Mouse (Mus musculus): ENCODE data around the gene Polr3h. TPM values are rescaled to one million over a fixed set of nuclear protein-coding genes. Genes with fewer than 3 reads are reported as not detected.
A peak's percentile ranks its signal among the peaks of the same experiment; 100 is the strongest.
"Not testable (repeated sequence)": the region's sequence is repeated elsewhere in the genome, so short reads cannot be mapped to it uniquely, and the experiment has no call there.

Gene Polr3h
- polyA plus RNA-seq, 1 experiment from 2014 or later, result 86.3 TPM

DNA sequence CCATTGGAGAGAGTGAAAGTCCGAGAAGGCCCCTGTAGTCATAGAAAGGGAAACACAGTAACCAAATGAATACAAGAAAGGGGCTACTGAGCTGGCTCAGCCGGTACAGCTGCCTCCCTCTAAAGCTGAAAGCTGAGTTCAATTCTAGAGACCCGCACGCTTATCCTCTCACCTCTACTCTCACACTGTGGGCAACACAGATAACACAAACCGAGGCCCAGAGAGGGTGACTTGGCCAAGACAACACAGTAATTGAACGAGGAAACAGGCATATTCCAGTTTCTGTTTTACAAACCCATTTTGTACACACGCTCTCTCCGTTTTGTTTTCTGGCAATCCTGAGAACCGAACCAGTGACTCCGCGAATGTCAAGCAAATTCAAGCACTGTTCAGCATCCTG, 1.1 kb downstream of the Polr3h start:
- peak overlapping the region; percentile 80 for H3K4me3 ChIP-seq
- H3K36me3 ChIP-seq, result peaks cover 26% of the 10 kb centered on the region
- H3K27me3 ChIP-seq (ENCODE audit: insufficient read depth, poor library complexity, severe bottlenecking), result no peaks in the 10 kb centered on the region; the same call in 1 of the 2 replicates
- DNase-seq (ENCODE audit: low spot score), result no peak
- no peak overlapping the region for H3K27ac ChIP-seq
- H3K9me3 ChIP-seq, result no peaks in the 10 kb centered on the region
- WGBS, result 86% methylated on average over 11 of the region's 11 CpGs
- H3K4me1 ChIP-seq (replicated peaks), result peaks cover 31% of the 10 kb centered on the region

DNA sequence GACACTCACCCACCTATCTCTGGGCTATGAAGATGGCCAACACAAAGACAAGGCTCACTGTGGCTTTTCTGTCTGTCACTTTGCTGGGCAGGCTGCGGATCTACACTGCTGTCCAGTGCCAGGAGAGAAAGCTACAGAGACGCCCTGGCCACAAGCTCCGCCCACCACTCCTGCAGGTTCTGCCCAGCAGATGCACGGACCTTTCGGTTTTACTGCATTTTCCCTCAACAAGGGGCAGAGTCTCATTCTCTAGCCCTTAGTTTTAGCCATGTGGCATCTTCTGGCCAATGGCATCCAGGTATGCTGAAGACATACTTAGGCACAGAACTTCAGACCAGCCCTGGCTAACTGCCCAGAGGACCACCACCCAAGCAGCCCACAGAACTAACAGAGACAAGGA, 4.8 kb downstream of the Polr3h start:
- no peak overlapping the region for H3K4me3 ChIP-seq
- no peaks in the 10 kb centered on the region for H3K27me3 ChIP-seq (ENCODE audit: insufficient read depth, poor library complexity, severe bottlenecking)
- 77% methylated on average over 5 of the region's 5 CpGs for WGBS
- no peak overlapping the region for H3K27ac ChIP-seq
- H3K36me3 ChIP-seq, result peaks cover 53% of the 10 kb centered on the region
- H3K4me1 ChIP-seq (replicated peaks), result peaks cover 21% of the 10 kb centered on the region
- H3K9me3 ChIP-seq, result no peaks in the 10 kb centered on the region
- no peak for DNase-seq (ENCODE audit: low spot score)

DNA sequence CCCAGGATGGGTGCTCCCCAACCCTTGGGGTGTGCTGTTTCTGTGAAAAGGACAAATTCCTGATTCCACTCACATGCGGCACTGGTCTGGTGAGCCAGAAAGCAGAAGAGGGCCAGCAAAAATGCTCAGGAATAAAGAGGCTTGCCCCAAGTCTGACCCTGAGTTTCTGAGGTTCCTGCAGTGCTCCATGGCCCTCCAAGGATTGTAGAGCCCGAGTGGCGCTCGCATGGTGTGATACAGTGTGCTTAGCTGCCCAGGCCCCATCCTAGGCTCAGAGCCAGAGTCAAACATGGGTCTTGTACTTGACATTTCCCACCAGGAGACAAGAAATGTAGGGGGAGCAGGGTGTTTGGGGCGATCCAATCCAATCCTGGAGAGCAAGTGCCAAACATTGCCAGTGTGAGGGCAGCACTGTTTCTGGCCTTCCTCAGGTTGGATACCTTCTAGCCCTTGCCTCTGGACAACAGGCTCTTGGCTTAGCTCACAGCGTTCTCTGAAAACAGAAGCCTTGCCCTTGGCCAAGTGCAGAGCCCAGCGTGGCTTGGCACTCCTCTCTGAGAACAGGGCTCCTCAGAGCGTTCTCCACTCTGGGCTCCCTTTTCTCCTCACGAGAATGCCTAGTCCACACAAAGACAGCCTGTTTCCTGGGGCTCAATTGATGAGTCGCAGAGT, 5.4 kb downstream of the Polr3h start:
- Histone ChIP-seq H3K9me3 (no peaks in the 10 kb centered on the region), H3K4me3 (no peak overlapping the region), H3K27ac (no peak overlapping the region), H3K4me1 (replicated peaks) (peaks cover 16% of the 10 kb centered on the region), H3K36me3 (peaks cover 59% of the 10 kb centered on the region), H3K27me3 (ENCODE audit: insufficient read depth, poor library complexity, severe bottlenecking) (no peaks in the 10 kb centered on the region)
- no peak for DNase-seq (ENCODE audit: low spot score)
- WGBS, result 88% methylated on average over 10 of the region's 10 CpGs

DNA sequence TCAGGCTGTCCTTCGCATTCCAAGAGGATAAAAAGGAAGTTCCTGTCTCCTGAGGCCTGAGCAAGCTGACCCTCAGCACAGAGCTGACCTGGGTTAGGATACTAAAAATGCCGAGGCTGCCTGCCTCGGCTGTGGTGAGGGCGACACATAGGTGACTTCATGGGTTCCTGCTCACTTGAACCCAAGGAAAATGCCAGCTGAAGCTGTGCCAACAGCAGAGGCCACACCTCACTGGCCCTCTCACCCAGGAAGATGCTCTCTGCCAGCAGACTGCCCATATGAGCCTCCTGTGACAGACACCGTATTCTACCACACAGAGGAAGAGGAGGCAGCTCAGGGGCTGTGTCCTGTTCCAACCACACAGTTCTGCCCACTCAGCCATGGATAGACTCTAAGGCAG, 7.0 kb downstream of the Polr3h start:
- H3K4me3 ChIP-seq, result no peak overlapping the region
- H3K27me3 ChIP-seq (ENCODE audit: insufficient read depth, poor library complexity, severe bottlenecking), result no peaks in the 10 kb centered on the region
- no peak overlapping the region for H3K27ac ChIP-seq
- 82% methylated on average over 5 of the region's 5 CpGs for WGBS
- DNase-seq (ENCODE audit: low spot score), result no peak
- H3K4me1 ChIP-seq (replicated peaks), result no peaks in the 10 kb centered on the region; the same call in 1 of the 2 replicates
- H3K36me3 ChIP-seq, result peaks cover 73% of the 10 kb centered on the region
- H3K9me3 ChIP-seq, result no peaks in the 10 kb centered on the region

DNA sequence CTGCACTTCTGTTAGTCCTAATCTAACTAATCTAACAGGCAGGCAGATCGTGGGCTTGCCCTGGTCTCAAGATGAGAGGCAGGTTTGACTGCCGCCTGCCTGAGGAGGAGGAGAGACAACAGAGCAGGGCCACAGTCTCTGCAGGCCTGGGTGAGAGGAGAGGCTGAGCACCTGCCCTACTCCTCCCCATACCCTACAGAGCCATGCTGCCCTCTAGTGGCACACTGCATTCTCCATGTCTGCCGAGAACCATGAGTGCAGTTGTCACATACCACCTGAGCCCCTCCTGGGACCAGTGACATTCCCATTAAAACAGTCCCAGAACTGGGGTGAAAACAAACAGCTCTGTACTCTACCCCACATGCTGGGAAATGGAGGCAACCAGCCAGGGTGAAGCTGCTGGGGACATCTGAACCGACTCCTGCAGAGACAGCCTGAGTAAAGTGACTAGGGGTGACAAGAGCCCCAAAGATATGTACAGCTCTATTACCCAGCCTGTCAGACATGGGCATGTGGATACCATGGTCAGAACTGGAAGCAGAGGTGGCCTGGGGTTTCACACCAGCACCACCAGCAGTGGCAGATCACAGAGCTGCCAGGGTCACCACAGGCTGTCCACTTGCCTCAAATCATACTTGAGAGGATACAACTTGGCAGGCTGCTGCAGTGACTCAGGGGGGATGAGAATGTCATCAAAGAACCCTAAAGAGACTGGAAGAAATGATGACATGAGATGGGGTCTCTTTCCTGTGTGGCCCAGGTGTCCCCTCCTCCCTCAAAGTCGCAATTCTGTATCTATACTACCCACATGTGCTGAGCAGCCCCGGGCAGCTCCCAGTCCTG, 8.2 kb downstream of the Polr3h start:
- Histone ChIP-seq H3K4me1 (replicated peaks) (no peaks in the 10 kb centered on the region), H3K27me3 (ENCODE audit: insufficient read depth, poor library complexity, severe bottlenecking) (no peaks in the 10 kb centered on the region), H3K9me3 (no peaks in the 10 kb centered on the region), H3K4me3 (no peak overlapping the region), H3K36me3 (peaks cover 77% of the 10 kb centered on the region), H3K27ac (no peak overlapping the region)
- WGBS, result 60% methylated on average over 6 of the region's 6 CpGs
- peak; percentile 54 for DNase-seq (ENCODE audit: low spot score)

DNA sequence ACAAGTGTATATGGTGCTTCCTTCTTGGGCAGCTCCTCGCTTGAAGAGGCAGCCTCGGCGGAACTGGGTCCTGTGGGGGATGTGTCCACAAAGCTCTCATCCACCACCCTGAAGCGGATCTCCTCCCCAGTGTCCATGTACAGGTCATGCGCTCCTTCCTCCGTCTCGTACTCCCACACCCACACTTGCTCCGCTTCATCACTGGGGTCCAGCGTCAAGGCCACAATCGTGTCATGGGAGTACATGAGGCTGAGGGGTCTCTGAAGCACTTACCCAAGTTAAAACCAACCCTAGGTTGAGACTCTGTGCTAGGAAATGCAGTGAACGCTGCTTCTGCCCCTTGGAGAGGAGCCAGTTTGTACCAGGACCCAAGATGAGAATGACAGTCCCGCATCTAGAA, 8.8 kb downstream of the Polr3h start:
- H3K36me3 ChIP-seq, result peaks cover 79% of the 10 kb centered on the region
- 92% methylated on average over 12 of the region's 12 CpGs for WGBS

DNA sequence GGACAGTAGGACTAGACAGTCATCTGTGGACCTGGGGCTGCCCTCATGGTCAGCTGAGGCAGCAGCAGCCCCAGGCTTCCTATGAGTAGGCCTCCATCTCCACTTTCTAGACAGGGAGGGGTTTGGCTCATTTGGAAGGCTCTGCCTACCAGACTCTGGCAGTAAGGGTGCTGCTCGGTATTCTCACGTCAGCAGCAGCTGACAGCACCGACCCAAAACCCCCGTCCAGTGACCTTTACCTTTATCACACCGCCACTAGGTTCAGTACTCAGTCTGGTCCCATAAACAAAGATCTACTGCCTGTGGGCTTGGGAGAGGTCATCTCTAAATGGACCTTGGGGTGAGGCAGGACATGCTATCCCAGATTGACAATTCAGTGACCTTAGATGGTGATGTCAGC, 10.4 kb downstream of the Polr3h start:
- DNase-seq (ENCODE audit: low spot score), result no peak
- no peak overlapping the region for H3K4me3 ChIP-seq
- peaks cover 86% of the 10 kb centered on the region for H3K36me3 ChIP-seq
- H3K9me3 ChIP-seq, result no peaks in the 10 kb centered on the region
- 85% methylated on average over 5 of the region's 5 CpGs for WGBS
- H3K4me1 ChIP-seq (replicated peaks), result no peaks in the 10 kb centered on the region
- H3K27ac ChIP-seq, result no peak overlapping the region
- no peaks in the 10 kb centered on the region for H3K27me3 ChIP-seq (ENCODE audit: insufficient read depth, poor library complexity, severe bottlenecking)

More for the DNA sequence above, 8.8 kb downstream of the Polr3h start:
- H3K9me3 ChIP-seq, result no peaks in the 10 kb centered on the region
- DNase-seq (ENCODE audit: low spot score), result no peak
- no peaks in the 10 kb centered on the region for H3K27me3 ChIP-seq (ENCODE audit: insufficient read depth, poor library complexity, severe bottlenecking)
- no peak overlapping the region for H3K4me3 ChIP-seq
- no peak overlapping the region for H3K27ac ChIP-seq
- H3K4me1 ChIP-seq (replicated peaks), result no peaks in the 10 kb centered on the region

DNA sequence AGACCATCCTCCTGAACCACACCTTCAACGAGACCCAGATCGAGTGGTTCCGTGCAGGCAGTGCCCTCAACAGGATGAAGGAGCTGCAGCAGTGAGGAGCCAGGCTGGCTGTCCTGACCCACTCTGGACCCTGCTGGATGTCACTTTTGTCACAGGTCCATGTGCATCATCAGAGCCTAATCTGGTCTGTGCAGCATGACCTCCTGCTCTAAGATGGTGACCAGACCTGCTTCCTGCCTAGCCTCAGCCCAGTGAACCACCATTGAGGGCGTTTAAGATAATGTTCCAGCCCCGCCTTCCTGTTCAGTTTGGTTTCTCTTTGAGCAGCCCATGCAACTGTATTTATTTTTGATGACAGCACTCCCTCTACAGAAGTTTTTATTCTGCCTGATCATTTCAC, 11.4 kb downstream of the Polr3h start:
- H3K4me1 ChIP-seq (replicated peaks), result no peaks in the 10 kb centered on the region
- no peaks in the 10 kb centered on the region for H3K27me3 ChIP-seq (ENCODE audit: insufficient read depth, poor library complexity, severe bottlenecking)
- no peaks in the 10 kb centered on the region for H3K9me3 ChIP-seq
- WGBS, result 88% methylated on average over 5 of the region's 5 CpGs
- no peak overlapping the region for H3K27ac ChIP-seq
- peaks cover 93% of the 10 kb centered on the region for H3K36me3 ChIP-seq
- no peak overlapping the region for H3K4me3 ChIP-seq
- DNase-seq (ENCODE audit: low spot score), result no peak

DNA sequence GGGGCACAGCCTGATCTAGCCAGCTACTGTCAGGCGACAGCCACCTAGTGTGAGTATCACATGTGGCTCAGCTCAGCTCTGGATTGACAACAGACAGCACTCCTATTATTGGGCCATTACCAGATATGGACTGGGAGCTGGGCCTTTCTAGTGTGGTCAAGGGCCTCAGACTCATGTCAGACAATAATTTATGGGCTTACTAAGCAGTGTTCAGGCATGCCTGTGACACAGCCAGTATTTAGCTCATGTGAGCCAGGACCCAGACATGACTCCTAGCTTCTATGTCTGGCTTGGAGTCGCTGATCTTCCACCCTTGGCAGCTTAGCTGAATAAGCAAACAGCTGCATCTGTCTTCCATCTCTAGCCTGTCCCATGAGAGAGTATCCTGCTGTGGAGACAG, 13.5 kb downstream of the Polr3h start:
- no peak for DNase-seq (ENCODE audit: low spot score)
- H3K9me3 ChIP-seq, result no peaks in the 10 kb centered on the region
- H3K36me3 ChIP-seq, result peaks cover 100% of the 10 kb centered on the region
- no peak overlapping the region for H3K27ac ChIP-seq
- WGBS, result 72% methylated on average over 2 of the region's 2 CpGs
- no peaks in the 10 kb centered on the region for H3K27me3 ChIP-seq (ENCODE audit: insufficient read depth, poor library complexity, severe bottlenecking)
- H3K4me3 ChIP-seq, result no peak overlapping the region
- no peaks in the 10 kb centered on the region for H3K4me1 ChIP-seq (replicated peaks)

DNA sequence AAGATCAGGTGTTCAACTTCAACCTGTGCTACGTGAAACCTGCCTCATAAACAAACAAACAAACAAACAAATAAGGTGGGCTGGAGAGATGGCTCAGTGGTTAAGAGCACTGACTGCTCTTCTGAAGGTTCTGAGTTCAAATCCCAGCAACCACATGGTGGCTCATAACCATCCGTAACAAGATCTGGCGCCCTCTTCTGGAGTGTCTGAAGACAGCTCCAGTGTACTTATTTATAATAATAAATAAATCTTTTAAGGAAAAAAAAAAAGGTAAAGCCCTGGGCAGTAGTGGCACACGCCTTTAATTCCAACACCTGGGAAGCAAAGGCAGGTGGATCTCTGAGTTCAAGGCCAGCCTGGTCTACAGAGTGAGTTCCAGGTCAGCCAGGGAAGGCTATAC, 17.3 kb downstream of the Polr3h start:
- H3K9me3 ChIP-seq; H3K27me3 ChIP-seq (ENCODE audit: insufficient read depth, poor library complexity, severe bottlenecking); H3K27ac ChIP-seq; H3K4me3 ChIP-seq; H3K4me1 ChIP-seq (replicated peaks); DNase-seq (ENCODE audit: low spot score): not testable (repeated sequence)
- H3K36me3 ChIP-seq, result peaks cover 100% of the 10 kb centered on the region
- 94% methylated on average over 4 of the region's 4 CpGs for WGBS

DNA sequence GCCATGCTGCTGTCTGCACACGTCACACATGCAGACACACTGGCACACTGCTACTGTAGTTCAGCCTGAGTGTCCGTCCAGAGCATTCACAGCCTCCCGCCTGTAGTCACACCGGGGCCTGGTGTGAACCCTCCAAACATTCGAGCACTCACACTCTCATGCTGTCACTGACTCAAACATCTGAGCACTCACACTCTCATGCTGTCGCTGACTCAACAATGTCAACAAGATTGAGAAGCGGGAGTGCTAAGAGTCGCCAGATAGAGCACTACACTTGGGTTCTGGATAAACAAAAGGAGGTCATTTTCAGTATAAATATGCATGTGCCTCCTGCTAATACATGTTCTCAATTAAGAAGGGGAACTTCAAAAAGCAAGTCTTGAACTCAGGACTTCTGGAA, 18.1 kb downstream of the Polr3h start:
- no peaks in the 10 kb centered on the region for H3K27me3 ChIP-seq (ENCODE audit: insufficient read depth, poor library complexity, severe bottlenecking)
- H3K9me3 ChIP-seq, result no peaks in the 10 kb centered on the region
- H3K4me3 ChIP-seq, result no peak overlapping the region
- peaks cover 100% of the 10 kb centered on the region for H3K36me3 ChIP-seq
- no peaks in the 10 kb centered on the region for H3K4me1 ChIP-seq (replicated peaks)
- H3K27ac ChIP-seq, result no peak overlapping the region
- DNase-seq (ENCODE audit: low spot score), result no peak
- WGBS, result 94% methylated on average over 8 of the region's 8 CpGs

DNA sequence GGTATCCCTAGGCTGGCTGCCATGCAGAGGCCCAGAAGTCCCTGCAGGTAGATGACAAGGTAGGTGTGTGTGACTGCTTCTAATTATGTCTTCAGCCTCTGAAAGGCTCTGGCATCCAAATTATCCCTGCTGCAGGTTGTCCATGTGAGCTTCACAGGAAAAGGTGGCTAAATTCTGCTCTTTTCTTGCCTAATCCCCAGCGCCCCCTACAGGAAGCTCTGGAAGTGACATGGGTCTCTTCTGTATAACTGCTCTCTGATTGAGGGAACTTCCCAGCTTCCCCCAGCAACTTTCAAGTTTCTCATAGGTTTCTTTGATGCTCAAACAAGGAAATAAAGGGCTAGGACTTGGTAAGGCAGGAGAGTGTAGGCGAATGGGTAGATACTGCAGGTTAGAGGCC, 21.1 kb downstream of the Polr3h start:
- Histone ChIP-seq H3K27ac (no peak overlapping the region), H3K9me3 (no peaks in the 10 kb centered on the region), H3K27me3 (ENCODE audit: insufficient read depth, poor library complexity, severe bottlenecking) (no peaks in the 10 kb centered on the region), H3K4me3 (no peak overlapping the region), H3K4me1 (replicated peaks) (no peaks in the 10 kb centered on the region), H3K36me3 (peaks cover 99% of the 10 kb centered on the region)
- peak; percentile 65 for DNase-seq (ENCODE audit: low spot score)
- WGBS, result 34% methylated on average over 2 of the region's 2 CpGs

DNA sequence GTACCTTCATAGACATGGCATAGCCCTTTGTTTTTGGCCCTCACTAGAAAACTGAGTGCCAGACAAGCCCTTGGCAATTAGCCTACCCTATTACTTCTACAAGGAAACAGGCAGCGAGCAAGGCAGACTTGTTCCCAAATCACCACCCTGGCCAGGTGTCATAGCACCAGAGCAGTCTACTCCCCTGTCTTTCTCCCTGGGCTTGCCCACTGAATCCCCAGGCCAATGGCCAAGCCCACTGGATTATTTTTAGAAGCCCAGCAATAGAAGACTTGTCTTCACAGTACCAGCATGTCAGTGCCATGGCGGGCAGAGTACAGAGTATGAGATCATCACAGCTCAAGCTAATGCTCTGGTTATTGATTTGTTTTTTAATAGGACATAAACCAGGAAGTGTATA, 27.3 kb downstream of the Polr3h start:
- no peaks in the 10 kb centered on the region for H3K9me3 ChIP-seq
- WGBS, result 96% methylated on average over 2 of the region's 2 CpGs
- H3K4me1 ChIP-seq (replicated peaks), result no peaks in the 10 kb centered on the region
- H3K27ac ChIP-seq, result no peak overlapping the region
- DNase-seq (ENCODE audit: low spot score), result no peak
- H3K4me3 ChIP-seq, result no peak overlapping the region
- no peaks in the 10 kb centered on the region for H3K27me3 ChIP-seq (ENCODE audit: insufficient read depth, poor library complexity, severe bottlenecking)
- peaks cover 97% of the 10 kb centered on the region for H3K36me3 ChIP-seq
